Mouse (Mus musculus) cerebellum, adult 8-10 months (tissue): ENCODE data around the gene Hist1h1d.

ENCODE experiments used
- DNase-seq: peaks from one replicate; pipeline ENCODE4 v3.0.0; 2022

Hist1h1d gene

GRCm38 (mm10) chr13:23552962-23553361, at the start of gene Hist1h1d:
Hist1h1d (plus strand) TSS chr13:23553262.
- DNase-seq: no peak

DNA sequence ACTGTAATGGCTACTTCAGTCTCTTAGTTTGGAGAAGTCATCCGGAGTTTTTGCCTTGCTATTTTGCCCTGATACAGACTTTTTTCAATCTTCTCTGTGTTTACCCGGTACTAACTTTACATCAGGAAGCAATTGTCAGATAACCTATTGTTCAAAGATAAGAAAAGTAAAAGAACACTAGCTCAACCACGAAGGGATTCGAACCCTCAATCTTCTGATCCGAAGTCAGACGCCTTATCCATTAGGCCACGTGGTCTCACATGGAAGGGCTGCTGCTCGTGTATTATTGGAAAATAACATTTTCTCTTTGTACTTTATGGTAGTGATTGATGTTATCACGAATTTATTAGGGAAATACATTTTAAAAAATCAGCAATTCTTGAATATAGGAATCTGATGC, 49.3 kb upstream of the Hist1h1d start:
- DNase-seq: peak; percentile 39

DNA sequence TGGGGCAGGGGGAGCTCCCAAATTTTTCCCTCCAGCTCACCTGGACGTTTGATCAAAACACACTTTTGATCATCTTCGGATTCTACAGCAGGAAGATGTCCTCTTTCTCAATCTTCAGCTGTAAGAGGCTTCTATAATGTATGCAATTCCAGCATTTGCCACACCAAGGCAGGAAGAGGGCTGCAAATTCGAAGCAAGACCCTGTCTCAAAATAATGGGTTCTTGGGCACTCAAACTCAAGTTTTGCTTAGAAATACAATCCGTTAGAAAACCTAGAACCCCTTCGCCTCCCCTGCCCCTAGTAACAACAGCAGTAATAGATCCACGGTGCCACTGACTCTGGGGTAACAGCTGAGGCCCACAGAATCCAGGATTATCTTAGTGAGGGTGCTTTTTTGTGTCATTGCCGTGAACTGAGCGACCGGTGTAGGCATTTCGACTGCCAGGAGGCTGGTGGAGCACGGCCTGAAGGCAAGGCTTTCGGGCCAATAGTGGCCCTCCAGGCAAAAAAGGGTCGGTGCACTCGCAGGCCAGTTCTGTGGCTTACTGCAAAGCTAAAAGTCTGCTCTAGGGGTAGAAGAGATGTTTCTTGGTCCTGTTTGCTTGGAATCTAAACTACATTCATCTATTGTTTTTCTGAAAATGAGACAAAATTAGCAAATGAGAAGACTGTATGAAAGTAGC, 47.3 kb upstream of the Hist1h1d start:
- DNase-seq: no peak

GRCm38 (mm10) chr13:23506351-23506750, 46.7 kb upstream of the Hist1h1d start:
- no peak for DNase-seq

GRCm38 (mm10) chr13:23506819-23507515, 46.1 kb upstream of the Hist1h1d start:
- no peak for DNase-seq

DNA sequence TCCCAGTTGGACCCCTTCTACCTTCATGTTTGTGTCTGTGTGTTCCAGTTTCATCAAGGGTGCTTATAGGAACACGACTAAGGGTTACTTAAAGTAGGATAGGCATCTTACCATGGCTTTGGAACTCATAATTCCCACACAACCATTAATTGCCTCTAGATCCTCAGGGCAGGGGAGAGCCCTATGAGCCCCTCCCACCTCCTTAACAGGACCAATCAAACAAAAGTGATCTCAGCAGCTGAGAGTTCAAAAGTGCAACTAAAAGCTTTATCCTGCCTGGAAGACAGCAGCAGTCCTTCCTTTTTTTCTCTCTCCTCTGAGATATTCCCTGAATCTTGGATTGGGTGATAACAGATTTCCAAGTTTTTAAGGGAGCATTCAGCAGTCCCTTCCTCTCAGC, 42.9 kb upstream of the Hist1h1d start:
- no peak for DNase-seq

GRCm38 (mm10) chr13:23513517-23513916, 39.5 kb upstream of the Hist1h1d start:
- DNase-seq: no peak

DNA sequence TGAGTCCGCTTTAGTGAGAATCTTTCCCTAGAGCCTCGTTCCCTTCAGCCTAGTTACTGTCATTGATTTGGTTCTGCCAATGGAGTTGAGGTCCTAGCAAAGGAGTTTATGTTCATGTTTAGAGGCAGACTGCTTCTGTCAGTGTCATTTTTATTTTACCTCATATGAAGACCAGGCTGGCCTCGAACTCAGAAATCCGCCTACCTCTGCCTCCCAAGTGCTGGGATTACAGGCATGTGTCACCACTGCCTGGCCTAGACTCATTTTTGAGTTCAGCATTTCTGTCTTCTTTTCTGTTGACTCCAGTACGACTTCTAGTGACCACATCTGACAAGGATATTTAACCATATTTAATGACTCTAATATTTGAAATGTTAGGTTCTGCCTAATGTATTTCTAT, 37.8 kb upstream of the Hist1h1d start:
- no peak for DNase-seq

DNA sequence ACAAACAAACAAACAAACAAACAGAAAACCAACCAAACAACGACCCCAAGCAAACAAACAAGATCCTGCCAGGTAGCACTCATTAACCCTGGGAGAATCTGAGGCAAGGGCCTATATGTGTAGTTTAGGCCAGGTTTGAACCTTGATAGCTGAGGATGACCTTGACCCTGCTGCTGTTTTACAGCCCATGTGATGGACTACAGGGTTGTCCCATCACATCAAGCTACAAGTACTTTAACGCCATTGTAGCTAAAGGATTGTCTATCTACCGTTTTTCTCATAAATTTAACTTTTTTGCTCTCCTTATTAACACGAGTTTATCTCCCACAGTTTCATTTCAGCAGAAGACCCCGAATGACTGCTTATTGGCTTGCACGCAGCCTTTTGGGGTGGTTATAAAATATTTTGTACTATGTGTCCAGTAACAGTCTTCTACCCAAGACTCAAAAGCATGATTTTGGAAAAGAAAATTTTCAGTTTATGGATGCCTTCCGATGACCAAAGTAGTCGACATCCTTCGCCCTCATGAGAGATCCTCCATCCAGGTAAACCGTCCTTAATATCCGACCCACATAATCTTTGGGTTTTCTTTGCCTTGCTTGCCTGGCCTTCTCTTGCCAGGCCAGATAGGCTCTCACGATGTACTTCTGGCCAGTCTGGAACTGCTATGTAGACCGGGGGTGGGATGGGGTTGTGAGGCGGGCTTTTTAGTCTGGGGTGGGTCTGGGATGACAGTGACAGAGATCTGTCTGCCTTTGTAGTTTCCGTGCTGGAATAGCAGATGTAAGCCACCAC, 37.0 kb upstream of the Hist1h1d start:
- no peak for DNase-seq

DNA sequence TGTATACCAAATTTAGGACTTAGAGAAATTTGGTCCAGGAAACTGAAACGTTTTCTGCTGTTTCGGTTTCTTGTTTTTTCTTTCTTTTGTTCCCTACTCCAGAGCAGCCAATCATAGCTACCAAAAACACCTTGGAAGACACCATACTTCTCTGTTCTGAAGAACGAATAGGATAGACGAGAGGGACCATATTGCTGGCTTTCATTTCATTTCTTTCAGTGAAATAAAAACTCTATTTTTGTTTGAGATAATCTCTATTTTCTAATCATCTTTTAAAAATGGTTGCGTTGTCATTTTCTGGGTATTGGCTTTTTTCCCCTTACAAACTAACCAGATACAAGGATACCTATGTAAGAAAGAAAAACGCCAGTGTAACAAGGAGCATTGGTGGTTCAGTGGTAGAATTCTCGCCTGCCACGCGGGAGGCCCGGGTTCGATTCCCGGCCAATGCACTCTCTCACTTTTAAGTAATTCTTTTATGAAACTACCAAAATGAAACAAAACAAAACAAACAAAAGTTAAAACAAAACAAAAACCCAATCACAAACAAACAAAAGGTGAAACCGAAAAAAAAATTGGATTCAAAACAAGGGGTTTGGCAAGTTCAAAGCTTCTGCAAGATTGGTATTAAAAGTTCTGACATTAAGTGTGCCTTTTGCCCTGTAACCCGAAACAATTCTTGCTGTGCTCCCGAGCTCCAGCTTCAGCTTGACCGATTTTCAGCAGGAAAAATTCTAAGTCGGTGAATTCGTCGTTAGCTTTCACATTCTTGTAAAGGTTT, 36.0 kb upstream of the Hist1h1d start:
- peak; percentile 81 for DNase-seq

GRCm38 (mm10) chr13:23517603-23518294, 35.3 kb upstream of the Hist1h1d start:
- peak; percentile 93 for DNase-seq

DNA sequence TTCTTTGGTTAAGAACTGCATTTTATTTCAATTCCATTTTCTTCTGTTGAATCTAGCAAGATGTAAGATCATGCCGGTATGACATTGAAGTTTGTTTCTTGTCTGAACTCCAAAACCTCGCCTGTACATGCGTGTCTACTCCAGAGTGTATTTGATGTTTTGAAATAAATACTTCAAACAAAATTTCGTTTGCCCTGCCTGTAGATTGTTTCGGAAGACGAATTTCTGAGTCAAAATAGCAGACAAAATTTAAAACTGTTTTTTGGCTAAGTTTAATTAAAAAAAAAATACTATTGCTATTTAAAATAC, 34.8 kb upstream of the Hist1h1d start:
- no peak for DNase-seq

DNA sequence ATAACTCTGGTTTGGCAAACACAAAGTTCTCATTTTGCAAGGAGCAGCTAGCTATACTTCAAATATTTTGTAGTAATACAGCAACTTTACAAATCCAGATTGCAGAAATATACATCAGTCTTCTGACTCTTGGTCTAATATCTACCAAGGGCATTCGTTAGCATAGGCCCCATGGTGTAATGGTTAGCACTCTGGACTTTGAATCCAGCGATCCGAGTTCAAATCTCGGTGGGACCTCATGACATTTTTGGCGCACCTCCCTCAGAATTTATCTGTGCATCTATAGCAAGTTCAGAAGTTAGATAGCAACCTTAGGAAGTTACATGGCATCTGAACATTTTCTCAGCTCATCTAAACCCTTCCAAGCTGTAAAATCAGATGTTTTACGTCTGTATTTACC, 34.2 kb upstream of the Hist1h1d start:
- DNase-seq: peak; percentile 85

DNA sequence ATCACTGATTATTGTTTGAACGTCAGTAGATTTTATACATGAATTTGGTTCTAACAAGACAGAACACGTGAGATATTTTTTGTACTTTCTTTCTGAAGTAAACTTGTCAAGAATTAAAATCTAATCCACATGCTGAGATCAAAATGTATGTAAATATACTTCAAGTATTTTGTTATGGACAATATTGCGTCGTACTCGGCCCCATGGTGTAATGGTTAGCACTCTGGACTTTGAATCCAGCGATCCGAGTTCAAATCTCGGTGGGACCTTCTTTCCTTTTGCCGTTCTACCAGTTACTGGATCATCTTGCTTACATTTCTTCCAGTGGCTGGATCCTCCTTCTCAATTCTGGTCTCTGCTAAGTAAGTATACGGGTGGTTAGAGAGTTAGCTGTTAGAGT, 33.6 kb upstream of the Hist1h1d start:
- DNase-seq: peak; percentile 81

GRCm38 (mm10) chr13:23521703-23522102, 31.4 kb upstream of the Hist1h1d start:
- peak; percentile 75 for DNase-seq

DNA sequence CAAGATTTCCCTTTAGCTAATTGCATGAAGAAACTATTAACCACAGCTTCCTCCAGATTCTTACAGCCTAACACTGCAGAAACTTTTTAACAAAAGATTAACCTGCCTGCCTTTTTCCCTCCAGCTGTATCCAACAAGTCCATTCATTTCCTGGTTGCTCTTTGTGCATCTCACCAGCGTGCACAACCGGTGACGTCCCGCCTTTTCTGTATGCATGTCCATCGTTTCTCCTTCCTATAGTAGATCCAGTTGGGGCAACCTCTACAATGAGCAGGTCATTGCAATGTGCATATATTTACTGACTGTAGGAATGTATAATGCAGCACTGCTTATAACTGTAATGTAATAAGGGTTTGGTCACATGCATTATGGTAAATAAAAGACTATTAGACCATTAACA, 29.1 kb upstream of the Hist1h1d start:
- DNase-seq: no peak

- peak; percentile 66 for DNase-seq
Observed at GRCm38 (mm10) chr13:23524654-23525053, 28.4 kb upstream of the Hist1h1d start.

DNA sequence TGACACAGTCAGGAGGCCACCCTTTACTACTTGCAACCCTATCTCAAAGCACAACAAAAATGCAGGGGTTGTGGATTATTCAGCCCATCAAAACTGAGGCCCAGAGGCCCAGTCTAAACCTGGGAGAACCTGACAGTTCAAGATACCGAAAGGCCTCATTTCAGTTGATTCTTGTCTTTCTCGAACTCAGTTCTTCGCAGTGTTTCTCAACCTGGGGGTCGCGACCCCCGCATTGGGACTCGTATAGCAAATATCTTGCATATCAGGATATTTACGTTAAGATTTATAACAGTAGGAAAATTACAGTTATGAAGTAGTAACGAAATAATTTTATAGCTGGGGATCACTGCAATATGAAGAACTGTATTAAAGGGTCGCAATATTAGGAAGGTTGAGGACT, 27.2 kb upstream of the Hist1h1d start:
- no peak for DNase-seq

DNA sequence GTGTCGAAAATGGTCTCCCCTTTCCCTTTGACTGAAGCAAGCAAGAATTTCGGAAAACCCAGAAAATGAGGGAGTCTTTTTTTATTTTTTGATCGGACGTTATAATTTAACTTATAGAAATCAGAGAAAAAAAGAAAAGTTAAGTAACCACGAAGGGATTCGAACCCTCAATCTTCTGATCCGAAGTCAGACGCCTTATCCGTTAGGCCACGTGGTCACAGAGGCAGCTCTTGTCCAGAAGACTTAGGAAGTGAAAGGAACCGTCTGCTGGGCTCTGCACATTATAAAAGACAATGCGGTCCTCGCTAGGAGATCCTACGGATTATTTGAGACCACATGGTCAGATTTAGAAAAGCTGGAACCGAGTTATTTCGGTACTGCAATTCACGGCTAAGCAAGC, 26.8 kb upstream of the Hist1h1d start:
- DNase-seq: peak; percentile 91

DNA sequence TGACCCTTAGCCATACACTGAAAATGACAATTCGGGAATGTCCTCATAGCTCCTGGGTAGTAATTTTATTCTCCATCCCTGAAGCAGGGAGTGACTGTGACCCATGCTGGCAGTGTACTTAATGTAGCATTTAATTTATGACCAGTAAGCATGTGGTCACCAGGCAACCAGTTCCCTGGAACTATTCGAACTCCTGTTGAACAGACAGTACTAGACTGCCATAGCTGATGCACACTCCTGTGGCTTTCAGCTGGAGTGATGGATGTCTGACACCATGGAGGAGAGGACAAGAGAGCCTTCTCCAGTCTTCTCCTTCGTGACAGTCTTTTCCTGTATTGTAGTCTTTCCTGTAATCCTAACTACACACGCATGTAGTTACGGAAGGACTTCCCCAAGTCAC, 24.1 kb upstream of the Hist1h1d start:
- DNase-seq: no peak

- no peak for DNase-seq
Observed at GRCm38 (mm10) chr13:23529480-23530165, 23.4 kb upstream of the Hist1h1d start.
